Mouse (Mus musculus) left cerebral cortex, adult 6 months (tissue): Measurements from ENCODE around the gene Ncapd2. TPM values are rescaled to one million over a fixed set of nuclear protein-coding genes. Genes with fewer than 3 reads are reported as not detected.

Source experiments
- long read RNA-seq, 2 experiments: library from polyadenylated mRNA; unstranded; transcript quantifications; one replicate each; pipeline ENCODE4 v2.0.0; 2019 to 2020
- polyA plus RNA-seq: library from polyadenylated mRNA; unstranded; fragments of <200 nt; fragmentation: Nextera tagmentation; gene quantifications from 2 replicates; pipeline ENCODE4 v1.2.3, GENCODE M21; 2021

The Ncapd2 gene
- 3.2 and 4.5 TPM in 2 replicates for polyA plus RNA-seq
- long read RNA-seq, experiment 1, full-length matches to known transcripts: 11 of 33 reads
- long read RNA-seq, experiment 1, partial matches to known transcripts: 16 of 33 reads
- long read RNA-seq, experiment 1, other reads (novel, unspliced or antisense): 6 of 33 reads
- long read RNA-seq, experiment 2, partial matches to known transcripts: 2 of 2 reads
- long read RNA-seq, experiment 2, other reads (novel, unspliced or antisense): 0 of 2 reads

GRCm38 (mm10) chr6:125191332-125192015 is at the start of gene Ncapd2, which contains the start of gene Mrpl51:
TSS of gene Ncapd2 (minus strand) at chr6:125191701.
TSS of gene Mrpl51 (plus strand) at chr6:125191801.

GRCm38 (mm10) chr6:125236782-125237181 is 45.3 kb upstream of the Ncapd2 start, which contains the start of gene Cd27:
TSS of gene Cd27 (minus strand) at chr6:125237010.

GRCm38 (mm10) chr6:125231117-125232044 is 39.9 kb upstream of the Ncapd2 start, which contains the start of gene Tapbpl:
TSS of gene Tapbpl (minus strand) at chr6:125231860.

GRCm38 (mm10) chr6:125215148-125215954 is 23.9 kb upstream of the Ncapd2 start, which contains the start of gene Vamp1:
TSS of gene Vamp1 (plus strand) at chr6:125215551.

DNA sequence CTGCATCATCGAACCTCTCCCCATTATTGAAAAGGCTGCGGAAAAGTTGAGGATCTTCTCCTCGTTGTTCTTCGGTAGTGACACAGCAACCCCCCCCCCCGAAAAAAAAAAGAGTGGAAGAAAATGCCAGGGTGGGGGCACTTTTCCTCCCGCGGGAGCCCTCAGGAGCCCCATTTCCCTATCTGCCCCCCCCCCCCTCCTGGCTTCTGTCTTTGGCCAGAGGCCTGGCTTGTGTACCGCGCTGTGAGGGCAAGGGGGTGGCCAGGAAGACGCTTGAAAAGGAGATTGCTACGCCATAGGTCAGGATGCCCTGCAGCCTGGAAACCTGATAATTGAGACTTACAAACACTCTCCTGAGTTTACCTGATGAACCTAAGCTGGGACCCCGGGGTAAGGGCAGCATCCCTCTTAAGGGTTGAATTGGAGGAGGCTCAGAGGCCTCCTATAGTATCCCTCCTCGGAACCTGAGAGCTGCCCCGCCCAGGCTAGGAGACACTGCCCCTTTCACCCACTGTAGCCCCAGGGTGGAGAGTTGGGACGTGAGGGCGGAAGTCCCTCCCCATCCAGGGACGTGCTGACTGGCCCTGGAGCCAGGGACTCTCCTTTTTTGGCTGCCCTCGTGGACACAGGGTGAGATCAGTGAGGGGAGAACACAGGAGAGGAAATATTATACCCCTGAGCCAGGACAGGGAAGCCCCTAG is 25.3 kb downstream of the Ncapd2 start, which contains the start of gene Gapdh:
TSS of gene Gapdh (minus strand) at position 417 of the 701 bp plus-strand sequence.

GRCm38 (mm10) chr6:125145001-125145400 is 46.5 kb downstream of the Ncapd2 start, which contains the start of gene Iffo1:
TSS of gene Iffo1 (plus strand) at chr6:125145241.

DNA sequence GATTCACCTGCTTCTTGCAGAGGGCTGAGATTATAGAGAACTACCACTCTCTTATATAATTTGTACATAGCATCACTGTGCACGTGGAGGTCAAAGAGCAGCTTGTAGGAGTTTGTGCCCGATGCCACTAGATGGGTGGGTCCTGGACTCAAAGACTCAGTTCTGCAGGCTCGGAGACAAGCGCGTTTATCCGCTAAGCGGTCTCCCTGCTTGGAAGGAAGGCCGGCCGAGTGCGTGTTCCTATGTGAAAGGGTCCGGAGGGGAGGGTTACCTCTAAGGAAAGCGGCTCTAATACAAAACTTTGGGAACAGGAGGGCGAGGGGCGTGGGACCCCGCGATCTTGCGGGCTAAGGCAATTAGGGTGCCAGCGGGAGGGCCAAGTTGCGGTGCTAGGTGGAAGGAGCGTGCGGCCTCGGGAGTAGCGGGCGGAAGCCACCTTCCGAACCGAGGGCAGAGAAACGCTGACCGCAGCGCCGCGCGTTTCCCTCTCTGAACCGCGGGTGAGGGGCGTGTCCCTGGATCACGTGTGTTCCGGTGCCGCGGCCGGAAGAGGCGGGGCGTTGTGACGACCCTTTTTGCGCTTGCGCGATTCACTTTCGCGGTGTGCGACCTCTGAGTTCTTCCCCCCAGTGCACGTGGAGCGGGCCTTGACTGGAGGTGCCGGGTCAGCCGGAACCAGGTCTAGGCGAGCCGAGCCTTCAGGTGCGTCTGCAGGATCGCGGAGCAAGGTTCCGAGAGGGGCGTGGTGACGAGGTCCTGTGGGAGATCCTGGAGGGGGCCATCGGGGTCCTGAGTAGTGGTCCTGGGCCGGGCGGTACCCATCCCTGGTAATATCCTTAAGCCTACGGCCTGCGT is 60.0 kb downstream of the Ncapd2 start, which contains the start of gene Nop2:
TSS of gene Nop2 (plus strand) at position 608 of the 855 bp plus-strand sequence.

Other genes starting within 250 kb of the Ncapd2 start
- gene Cops7a, start 226.2 kb downstream of the Ncapd2 start, polyA plus RNA-seq: 254 TPM in 2 replicates
- gene Pianp, start 195.0 kb downstream of the Ncapd2 start, polyA plus RNA-seq: 42.6 and 156 TPM in 2 replicates
- gene Zfp384, start 182.6 kb downstream of the Ncapd2 start, polyA plus RNA-seq: 4.7 and 11.8 TPM in 2 replicates
- gene Ing4, start 151.9 kb downstream of the Ncapd2 start, polyA plus RNA-seq: 61.4 and 67.8 TPM in 2 replicates
- 1.3 and 2.3 TPM in 2 replicates for gene Acrbp, start 142.0 kb downstream of the Ncapd2 start, polyA plus RNA-seq
- 0.87 and 1.2 TPM in 2 replicates for gene Lpar5, start 123.8 kb downstream of the Ncapd2 start, polyA plus RNA-seq
- gene Chd4, start 95.7 kb downstream of the Ncapd2 start, polyA plus RNA-seq: 52.1 and 67.3 TPM in 2 replicates
- 14.6 and 14.8 TPM in 2 replicates for gene Nop2, start 59.8 kb downstream of the Ncapd2 start, polyA plus RNA-seq
- 20.1 and 21.2 TPM in 2 replicates for gene Iffo1, start 46.5 kb downstream of the Ncapd2 start, polyA plus RNA-seq
- gene Gapdh, start 25.2 kb downstream of the Ncapd2 start, polyA plus RNA-seq: 2,886 and 3,956 TPM in 2 replicates
- gene Mrpl51, start 100 bp upstream of the Ncapd2 start, polyA plus RNA-seq: 102 and 129 TPM in 2 replicates
- 37.9 and 46.4 TPM in 2 replicates for gene Vamp1, start 23.9 kb upstream of the Ncapd2 start, polyA plus RNA-seq
- gene Tapbpl, start 40.2 kb upstream of the Ncapd2 start, polyA plus RNA-seq: 6.8 and 8.6 TPM in 2 replicates
- 0.43 and 0.77 TPM in 2 replicates for gene Cd27, start 45.3 kb upstream of the Ncapd2 start, polyA plus RNA-seq
- not detected in 2 replicates for gene Tuba3a, start 94.3 kb upstream of the Ncapd2 start, polyA plus RNA-seq
- gene Ltbr, start 122.2 kb upstream of the Ncapd2 start, polyA plus RNA-seq: 3.4 and 6.8 TPM in 2 replicates
- gene Scnn1a, start 129.0 kb upstream of the Ncapd2 start, polyA plus RNA-seq: 1.3 and 2.2 TPM in 2 replicates
- gene Tnfrsf1a, start 157.7 kb upstream of the Ncapd2 start, polyA plus RNA-seq: 5.5 and 10.6 TPM in 2 replicates
- gene Plekhg6, start 189.1 kb upstream of the Ncapd2 start, polyA plus RNA-seq: 0.06 and 0.10 TPM in 2 replicates